Mouse (Mus musculus) frontal cortex, postnatal 25 days (tissue): ENCODE measurements at regions not wholly inside any gene's neighbourhood (a gene's known extent, or its start where the extent isn't known, plus 50 kb on each side); places are given as distances from the start of the nearest gene placed in this dataset.
A peak's percentile ranks its signal among the peaks of the same experiment; 100 is the strongest.

Source experiments
- DNase-seq, 2 experiments: peaks; one replicate each; pipeline ENCODE4 v3.0.0; 2022; ENCODE audit warnings: low spot score in 2 of 2

DNA sequence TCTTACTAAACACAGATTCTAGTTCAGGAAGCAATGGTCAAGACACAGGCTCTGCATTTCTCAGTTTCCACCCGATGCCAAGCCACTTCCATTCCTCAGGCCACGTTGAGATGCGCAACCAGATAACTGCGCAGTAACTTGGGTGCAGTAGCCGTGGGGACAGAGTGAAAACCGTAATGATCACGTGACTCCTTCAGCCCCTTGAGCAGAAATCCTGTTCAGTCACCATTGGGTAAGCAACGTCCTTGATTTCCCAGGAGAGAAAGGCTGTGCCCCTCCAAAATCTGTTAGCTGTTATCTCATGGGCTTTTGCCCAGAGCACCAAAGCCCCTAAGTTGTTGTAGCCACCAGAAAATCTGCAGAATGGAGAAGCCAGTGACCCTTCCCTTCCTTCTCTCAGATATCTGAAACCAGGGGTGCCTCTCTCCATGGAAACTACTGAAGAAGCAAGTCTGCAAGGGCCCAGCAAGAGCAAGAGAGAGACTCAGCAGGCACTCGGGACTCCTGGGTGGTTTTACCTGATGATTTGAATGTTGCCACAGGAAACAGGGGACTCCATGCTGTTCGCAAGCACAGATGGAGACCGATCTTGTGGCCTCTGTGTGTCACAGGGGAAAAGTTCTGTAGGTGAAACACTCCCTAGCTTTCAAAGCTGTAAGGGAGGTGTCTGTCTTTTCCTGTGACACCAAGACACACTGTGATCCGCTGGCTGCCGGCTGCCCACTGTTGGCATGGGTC lies 126.7 kb downstream of the Lmo4 start:
- DNase-seq: no peak

GRCm38 (mm10) chr3:144069979-144070540 lies 135.0 kb downstream of the Lmo4 start:
- DNase-seq: no peak

DNA sequence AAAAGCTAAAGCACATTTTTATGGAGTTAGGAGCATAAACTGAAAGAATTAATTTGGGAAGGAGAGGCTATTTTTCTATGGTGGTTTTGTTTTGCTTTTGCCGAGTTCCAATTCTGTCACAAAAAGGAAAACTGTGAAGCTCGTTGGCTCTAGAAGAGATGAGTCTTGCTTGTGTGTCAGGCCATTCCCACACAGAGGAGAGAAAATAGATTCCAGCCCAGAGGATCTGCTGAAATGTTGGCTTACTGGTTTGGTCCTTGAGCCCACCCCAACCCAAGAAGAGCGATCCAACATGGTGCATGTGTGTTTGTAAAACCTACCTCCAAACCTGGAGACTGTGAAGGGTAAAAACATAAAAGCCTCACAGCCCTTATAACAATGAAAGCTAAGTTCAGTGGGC lies 138.0 kb downstream of the Lmo4 start:
- peak in 1 of 2 experiments; percentile 7 for DNase-seq

GRCm38 (mm10) chr3:144058106-144058505 lies 146.9 kb downstream of the Lmo4 start:
- DNase-seq: no peak

DNA sequence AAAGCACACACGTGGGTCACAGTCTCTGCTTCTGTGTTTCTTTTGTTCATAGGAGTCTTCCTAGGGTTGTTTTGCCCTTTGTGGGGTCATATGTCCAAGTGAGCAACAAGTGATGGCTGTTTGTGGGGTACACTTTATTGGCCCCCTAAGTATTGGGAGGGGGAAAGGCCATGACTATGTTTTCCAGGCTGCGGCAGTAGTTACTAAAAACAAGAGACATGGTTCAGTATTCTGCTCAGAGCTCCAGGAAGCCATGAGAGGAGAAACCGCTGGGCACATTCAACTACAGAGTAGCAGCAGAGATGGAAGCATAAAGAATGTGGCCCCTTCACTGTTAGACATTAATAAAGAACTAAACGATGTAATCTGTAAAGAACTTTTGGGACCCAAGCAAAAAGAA lies 154.7 kb downstream of the Lmo4 start:
- no peak for DNase-seq

DNA sequence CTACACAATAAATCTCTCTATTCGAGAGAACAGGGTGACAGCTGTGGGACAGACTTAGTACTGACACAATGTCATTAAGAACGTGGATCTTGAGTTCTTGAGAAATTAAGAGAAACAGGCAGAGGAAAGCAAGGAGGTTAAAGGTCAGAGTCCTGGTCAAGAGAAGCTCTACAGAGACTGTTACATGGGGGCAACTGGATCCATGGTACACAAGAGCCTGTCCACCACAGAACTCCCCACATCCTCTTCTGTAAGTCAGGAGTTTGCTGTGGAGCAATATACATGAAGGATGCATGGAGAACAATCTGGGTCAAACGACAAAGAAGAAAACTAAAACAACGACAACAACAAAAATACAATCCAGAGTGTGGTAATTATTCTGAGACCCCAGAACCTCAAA lies 155.8 kb downstream of the Lmo4 start:
- DNase-seq: no peak

DNA sequence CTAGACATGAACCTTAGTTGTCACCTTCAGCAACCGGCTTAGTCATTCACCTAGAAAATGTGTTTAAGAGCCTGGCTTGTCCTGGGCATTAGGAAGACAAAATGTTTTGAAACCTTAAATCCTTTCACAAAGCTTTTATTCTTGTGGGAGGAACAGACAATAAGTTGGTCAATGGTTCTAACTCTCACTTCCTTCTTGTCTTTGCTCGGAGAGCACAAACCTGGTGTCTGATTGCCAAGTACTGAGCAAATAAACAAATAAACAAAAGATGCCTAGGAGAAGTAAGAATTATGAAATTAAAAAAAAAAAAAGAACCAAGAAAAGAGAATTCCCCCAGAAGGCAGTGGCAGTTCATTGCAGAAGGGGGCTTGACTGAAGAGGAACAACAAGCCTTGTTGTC lies 160.7 kb downstream of the Lmo4 start:
- no peak for DNase-seq

DNA sequence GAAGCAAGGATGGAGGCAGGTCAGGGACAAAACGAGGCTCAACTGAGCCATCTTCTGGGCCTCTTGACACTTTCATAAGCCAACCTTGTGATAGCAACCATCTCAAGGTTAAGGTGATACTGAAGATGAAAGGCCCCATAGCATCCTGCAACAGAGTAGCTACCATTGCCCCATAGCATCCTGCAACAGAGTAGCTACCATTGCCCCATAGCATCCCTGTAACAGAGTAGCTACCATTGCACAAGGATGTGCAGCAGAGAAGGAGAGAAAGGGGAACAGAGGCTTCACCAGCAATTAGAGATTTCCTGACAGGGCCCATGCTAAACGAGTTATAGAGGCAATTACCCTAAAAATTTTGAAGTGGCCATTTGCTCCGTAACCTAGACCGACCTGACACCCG lies 163.2 kb downstream of the Lmo4 start:
- DNase-seq: no peak

DNA sequence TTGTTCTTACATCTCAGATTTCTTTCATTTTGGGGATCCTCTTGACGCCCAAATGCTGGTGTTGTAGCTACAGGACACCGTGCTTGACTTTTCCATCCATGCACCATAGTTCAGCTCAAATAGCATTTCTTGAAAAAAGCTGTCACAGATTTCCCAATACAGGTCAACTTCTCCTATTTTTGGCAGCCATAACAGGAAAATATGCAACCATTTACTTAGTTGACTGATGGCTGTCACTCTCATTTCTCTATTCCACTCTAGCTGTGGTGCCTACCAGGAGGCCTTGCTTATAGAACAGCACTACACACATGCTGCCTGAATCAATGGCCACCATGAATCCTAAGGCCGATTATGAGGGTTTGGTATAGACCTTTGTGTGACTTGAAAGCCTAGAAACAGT lies 165.5 kb downstream of the Lmo4 start:
- no peak for DNase-seq

GRCm38 (mm10) chr3:144029611-144030010 lies 175.4 kb downstream of the Lmo4 start:
- DNase-seq: no peak

DNA sequence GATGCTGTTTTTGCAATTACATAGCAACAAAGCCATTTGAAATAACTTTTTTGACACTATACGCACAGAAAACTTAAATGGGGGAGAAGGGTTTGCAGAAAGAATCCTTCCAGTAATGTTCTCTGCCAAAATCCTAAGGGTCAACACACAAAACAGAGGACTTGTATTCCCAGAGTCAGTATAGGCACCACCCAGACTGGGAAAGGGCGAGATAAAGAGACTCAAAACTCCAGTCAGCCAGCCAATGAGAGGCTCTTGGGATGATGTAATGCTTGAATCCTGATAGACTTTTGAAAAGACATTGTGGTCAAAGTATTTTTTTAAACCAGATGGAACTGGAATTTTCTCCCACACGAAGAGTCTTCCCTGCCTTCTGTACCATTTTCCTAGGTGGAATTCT lies 175.9 kb downstream of the Lmo4 start:
- DNase-seq: no peak

- no peak for DNase-seq
Observed at GRCm38 (mm10) chr3:144027134-144027980, 177.7 kb downstream of the Lmo4 start.

DNA sequence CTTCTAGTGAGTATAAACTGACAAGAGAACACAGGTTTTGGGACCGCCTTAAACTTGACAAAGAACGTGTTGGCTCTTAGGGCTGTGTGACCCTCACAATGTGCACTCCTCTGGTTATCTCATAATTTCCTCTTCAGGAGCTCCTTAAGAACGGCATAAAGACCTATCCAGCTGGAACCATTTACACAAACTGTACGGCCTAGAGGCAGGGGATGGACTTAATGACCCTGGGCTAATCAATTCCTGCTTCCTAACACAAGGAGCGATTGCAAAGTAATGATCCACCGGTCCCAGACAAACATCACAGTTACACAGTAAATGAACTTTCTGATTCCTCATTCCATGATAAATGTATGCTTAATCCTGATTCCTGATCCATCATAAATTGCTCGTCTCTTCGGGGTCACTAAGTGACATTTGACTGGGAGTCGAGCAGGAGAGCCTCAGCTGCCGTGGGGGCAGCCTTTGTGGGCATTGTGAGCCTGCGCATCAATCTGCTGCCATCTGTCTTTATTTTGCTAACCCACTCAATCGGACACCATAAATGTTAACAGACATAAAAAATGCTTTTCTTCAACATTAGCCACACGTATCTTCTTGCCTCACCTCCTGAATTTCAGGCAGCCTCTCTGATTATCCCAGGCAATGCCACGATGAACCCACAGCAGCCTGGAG lies 179.4 kb downstream of the Lmo4 start:
- no peak for DNase-seq

- no peak for DNase-seq
Observed at GRCm38 (mm10) chr3:144024216-144024615, 180.8 kb downstream of the Lmo4 start.

DNA sequence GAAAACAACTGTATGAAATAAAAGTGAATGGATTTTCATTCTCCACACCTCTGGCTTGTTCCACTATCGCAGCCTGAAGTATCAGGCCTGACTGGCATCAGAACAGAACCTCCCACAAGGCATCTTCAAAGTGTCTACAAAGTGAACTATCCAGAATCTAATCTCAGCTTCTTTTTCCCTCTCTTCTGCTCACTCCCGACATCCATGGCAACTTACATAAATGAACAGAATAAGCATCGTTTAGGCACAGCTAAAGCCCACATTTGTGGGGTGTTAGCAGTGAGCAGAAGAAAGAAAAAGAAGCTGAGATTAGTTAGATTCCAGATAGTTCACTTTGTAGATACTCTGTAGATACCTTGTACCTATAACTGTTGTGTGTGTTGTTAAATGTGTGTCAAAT lies 182.0 kb downstream of the Lmo4 start:
- no peak for DNase-seq

- no peak for DNase-seq
Observed at GRCm38 (mm10) chr3:144021969-144022368, 183.1 kb downstream of the Lmo4 start.

DNA sequence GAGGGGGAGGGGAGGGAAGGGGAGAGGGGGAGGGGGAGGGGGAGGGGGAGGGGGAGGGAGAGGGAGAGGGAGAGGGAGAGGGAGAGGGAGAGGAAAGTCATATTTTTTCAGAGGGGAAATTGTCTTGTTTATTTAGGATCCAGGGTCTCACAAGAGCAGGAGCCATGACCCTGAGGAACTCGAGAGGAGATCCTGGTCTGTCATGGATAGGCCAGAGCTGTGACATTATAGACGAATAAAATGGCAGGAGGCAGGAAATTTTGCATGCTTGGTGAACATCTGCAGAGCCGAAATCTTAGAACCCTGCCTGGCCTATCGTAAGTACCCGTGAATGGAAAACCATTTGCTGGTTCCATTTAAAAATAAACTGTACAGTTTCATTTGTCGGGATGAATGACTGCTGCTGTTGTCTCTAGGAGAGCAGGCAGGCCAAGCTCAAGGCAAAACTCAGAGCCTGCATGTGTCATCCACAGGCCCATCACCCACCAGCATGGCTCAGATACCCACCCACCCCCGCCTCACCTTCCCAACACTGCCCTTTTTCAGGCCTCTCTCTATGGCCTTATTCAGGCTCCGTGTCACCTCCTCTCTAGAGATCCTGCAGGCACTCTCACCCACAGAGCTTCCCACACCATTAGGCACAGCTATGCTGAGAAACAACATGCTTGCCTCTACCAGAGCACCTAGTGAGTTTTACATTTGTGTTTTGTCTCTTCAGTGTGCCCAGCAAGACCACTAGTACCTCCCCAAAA lies 184.7 kb downstream of the Lmo4 start:
- DNase-seq: no peak

DNA sequence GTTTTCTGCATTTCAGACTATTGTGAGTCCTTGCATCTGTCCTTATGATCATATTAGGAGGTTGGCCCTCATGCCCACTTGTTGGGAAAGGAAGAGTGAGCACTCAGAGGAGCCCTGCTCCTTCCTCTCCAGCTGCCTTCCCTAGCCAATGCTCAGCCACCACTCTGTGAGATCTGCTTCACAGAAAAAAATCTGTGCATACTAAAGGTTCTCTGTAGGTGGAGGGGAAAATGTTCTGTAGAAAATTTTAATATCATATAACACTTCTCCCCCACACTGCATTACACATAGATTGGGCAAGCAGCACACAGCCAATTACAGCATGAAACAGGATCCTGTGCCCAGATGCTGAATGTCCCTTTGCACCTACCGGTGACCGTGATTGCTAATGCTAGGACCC lies 185.7 kb downstream of the Lmo4 start:
- DNase-seq: no peak

DNA sequence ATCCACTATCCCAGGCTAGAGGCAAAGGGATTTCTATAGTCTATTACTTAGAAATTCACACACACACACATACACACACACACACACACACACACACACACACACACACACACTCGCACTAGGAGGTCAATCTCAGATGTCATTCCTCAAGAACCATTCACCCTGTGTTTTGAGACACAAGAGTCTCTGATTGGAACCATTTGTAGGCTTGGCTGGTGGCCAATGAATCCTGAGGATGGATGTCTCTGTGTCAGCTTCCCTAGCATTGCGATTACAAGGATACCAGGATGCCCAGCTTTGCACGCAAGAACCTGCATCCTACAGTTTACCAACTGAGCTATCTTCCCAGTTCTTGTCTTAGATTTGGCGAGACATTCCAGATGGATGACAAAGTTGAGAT lies 186.5 kb downstream of the Lmo4 start:
- no peak for DNase-seq

- DNase-seq: no peak
Observed at GRCm38 (mm10) chr3:144015236-144015635, 189.8 kb downstream of the Lmo4 start.

DNA sequence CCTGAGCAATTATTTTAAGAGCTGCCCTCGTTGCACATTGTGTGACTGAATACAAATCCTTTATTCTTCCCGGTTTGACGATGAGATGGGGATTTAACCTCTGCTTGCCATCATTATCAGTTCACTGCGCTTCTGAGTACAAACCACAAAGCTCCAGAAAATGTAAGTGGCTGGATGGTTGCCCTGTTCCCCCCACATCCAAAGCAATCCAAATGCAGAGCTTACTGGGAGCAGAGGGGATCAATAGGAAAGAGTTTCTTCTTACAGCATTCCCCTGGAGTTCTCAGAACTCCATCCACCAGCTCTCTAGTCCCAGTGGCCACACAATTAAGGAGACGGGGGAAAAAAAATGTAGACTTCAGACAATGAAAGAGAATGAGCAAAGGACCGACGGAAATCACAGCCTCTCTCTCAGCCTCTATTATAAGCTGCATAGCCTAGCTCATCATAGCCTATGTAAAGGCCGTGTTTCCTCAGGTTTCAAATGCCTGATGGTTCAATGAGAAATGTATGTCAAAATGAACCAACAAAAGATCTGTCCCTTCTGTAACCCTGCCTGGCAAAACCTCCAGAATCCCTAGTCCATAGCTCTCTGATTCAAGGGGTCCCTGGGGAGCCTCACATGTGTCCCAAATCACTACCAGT lies 191.4 kb downstream of the Lmo4 start:
- DNase-seq: no peak
